Mouse (Mus musculus): ENCODE measurements around the gene Scn4b. TPM values are rescaled to one million over a fixed set of nuclear protein-coding genes. Genes with fewer than 3 reads are reported as not detected.

Scn4b gene
- polyA plus RNA-seq, 1 experiment from 2014 or later: not detected

- ChIA-PET CTCF (no interaction called here), POLR2A (no interaction called here)
- in situ Hi-C loops (cut with MboI; ENCODE audit: low pct_unique_long_range_greater_than_20kb): no loop called here
- no peak for DNase-seq (ENCODE audit: low read depth, low spot score)
- no peak for TF ChIP-seq CTCF (IDR thresholded peaks at IDR 0.05)
- ATAC-seq: no peak
- H3K27me3 ChIP-seq: peaks cover 76% of the 10 kb centered on the region
Observed at GRCm38 (mm10) chr9:45116819-45117218, 21.4 kb upstream of the Scn4b start.

- no peak for ATAC-seq
- in situ Hi-C loops (cut with MboI; ENCODE audit: low pct_unique_long_range_greater_than_20kb): no loop called here
- ChIA-PET POLR2A (no interaction called here), CTCF (no interaction called here)
- no peak for DNase-seq (ENCODE audit: low read depth, low spot score)
- no peak for TF ChIP-seq CTCF (IDR thresholded peaks at IDR 0.05)
- H3K27me3 ChIP-seq: peaks cover 75% of the 10 kb centered on the region
Observed at GRCm38 (mm10) chr9:45117741-45118431, 20.3 kb upstream of the Scn4b start, which contains the start of gene Scn2b. TSS of gene Scn2b (plus strand) at chr9:45117782.

DNA sequence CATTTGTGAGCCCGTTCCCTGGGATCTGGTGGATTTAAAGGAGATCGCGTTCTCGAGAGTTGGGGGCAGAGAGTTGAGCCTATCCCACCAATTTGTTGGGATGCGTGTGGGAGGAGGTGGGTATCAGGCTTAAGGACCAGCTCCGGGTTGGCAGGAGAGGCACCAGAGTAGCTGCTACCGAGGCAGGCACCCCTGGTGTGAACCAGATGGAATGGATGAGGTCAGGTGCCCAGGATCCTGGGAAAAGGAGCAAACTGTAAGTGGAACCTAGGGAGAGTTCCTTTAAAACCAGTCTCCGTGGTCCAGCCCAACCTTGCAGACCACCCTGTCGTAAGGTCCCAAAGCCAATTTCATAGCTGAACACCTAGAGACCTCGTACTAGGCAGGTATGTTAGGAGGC, 19.6 kb upstream of the Scn4b start:
- POLR2A ChIA-PET: no interaction called here
- TF ChIP-seq CTCF (IDR thresholded peaks at IDR 0.05): no peak
- no peak for ATAC-seq
- H3K27me3 ChIP-seq: peaks cover 70% of the 10 kb centered on the region
- no peak for DNase-seq (ENCODE audit: low read depth, low spot score)
- in situ Hi-C loops (cut with MboI; ENCODE audit: low pct_unique_long_range_greater_than_20kb): no loop called here
- CTCF ChIA-PET: no interaction called here

DNA sequence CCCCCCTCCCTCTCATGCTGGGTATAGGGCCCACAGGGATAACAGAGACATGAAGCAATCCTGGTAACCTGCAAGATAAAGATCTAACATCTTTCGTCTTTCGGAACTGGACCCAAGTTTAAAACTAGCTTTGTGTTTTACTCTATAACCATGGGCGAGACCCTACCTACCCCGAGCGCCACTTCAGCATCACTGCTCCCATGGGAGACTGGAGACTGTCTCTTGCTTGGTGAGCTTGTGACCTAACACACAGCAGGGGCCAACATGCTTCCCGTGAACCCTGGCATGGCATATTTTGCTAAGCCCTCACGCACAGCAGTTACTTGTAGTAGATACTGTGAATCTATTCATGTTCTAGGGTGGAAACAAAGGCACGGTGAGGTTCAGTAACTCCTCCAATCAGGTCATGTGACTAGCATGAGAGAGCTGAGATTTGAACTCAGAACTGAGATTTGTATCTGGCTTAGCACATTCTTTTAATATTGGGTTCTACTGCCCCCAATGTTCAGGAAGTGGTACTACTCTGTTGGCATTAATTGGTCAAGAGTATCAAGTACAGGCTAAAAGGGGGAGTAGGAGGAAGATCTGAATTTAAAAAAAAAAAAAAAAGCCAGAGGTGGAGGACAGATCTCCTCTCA, 18.8 kb upstream of the Scn4b start:
- in situ Hi-C loops (cut with MboI; ENCODE audit: low pct_unique_long_range_greater_than_20kb): no loop called here
- ATAC-seq (no peak), DNase-seq (ENCODE audit: low read depth, low spot score) (no peak)
- H3K27me3 ChIP-seq: peaks cover 67% of the 10 kb centered on the region
- ChIA-PET CTCF (no interaction called here), POLR2A (no interaction called here)
- no peak for TF ChIP-seq CTCF (IDR thresholded peaks at IDR 0.05)

- ChIA-PET CTCF (interaction anchor here (2.5 kb wide), 1 partner anchor 25 kb away, joined by 6 read pairs; no protein-coding TSS in a partner anchor), POLR2A (no interaction called here)
- peaks cover 62% of the 10 kb centered on the region for H3K27me3 ChIP-seq
- ATAC-seq (no peak), DNase-seq (ENCODE audit: low read depth, low spot score) (no peak)
- no peak for TF ChIP-seq CTCF (IDR thresholded peaks at IDR 0.05)
- in situ Hi-C loops (cut with MboI; ENCODE audit: low pct_unique_long_range_greater_than_20kb): no loop called here
Observed at GRCm38 (mm10) chr9:45119954-45120530, 18.2 kb upstream of the Scn4b start.

DNA sequence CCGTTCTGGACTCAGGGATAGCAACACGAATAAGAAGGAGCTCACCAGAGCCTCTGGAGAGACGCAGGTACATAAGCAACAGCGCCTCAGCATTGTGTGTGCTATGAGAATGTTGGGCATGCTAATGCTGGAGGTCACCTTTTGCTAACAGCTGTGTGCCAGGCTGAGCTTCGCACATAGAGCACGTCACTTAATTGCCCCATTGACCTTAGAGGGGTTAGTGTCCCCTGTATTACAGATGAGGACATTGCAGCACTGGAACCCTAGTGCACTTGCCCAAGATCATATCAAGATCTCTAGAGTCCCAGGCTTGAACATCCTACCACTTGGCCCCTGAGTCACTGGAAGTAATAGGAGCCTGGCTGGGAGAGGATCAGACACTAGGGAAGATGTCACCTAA, 17.6 kb upstream of the Scn4b start:
- ChIA-PET CTCF (interaction anchor here (1.1 to 2.5 kb wide), 2 partner anchors 25 to 47 kb away, joined by 3 to 6 read pairs; no protein-coding TSS in a partner anchor), POLR2A (no interaction called here)
- DNase-seq (ENCODE audit: low read depth, low spot score) (no peak), ATAC-seq (no peak)
- peaks cover 61% of the 10 kb centered on the region for H3K27me3 ChIP-seq
- TF ChIP-seq CTCF (IDR thresholded peaks at IDR 0.05): no peak
- in situ Hi-C loops (cut with MboI; ENCODE audit: low pct_unique_long_range_greater_than_20kb): no loop called here

DNA sequence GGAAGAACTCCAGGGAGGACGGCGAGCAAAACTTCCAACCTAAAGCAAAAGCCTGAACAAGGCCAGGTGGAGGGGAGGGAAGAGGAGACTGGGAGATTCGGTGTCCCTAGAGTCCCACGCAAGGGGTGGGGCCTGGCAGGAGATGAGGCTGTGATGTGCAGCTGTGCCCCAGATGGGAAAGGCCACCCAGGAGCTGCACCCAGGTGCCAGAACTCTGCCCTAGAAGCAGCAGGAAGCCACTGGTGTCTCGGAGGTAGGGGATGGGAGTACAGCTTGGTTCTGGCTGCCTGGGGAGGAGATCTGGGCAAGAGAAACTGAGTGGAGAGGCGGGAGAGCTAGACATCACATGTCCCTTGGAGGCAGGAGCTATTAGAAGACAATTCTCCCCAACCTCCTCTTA, 17.2 kb upstream of the Scn4b start:
- DNase-seq (ENCODE audit: low read depth, low spot score) (no peak), ATAC-seq (no peak)
- POLR2A ChIA-PET: no interaction called here
- H3K27me3 ChIP-seq: peaks cover 57% of the 10 kb centered on the region
- CTCF ChIA-PET: interaction anchor here (1.1 to 2.5 kb wide), 3 partner anchors 24 to 47 kb away, joined by 3 to 6 read pairs (median 3); no protein-coding TSS in a partner anchor
- in situ Hi-C loops (cut with MboI; ENCODE audit: low pct_unique_long_range_greater_than_20kb): no loop called here
- no peak for TF ChIP-seq CTCF (IDR thresholded peaks at IDR 0.05)

DNA sequence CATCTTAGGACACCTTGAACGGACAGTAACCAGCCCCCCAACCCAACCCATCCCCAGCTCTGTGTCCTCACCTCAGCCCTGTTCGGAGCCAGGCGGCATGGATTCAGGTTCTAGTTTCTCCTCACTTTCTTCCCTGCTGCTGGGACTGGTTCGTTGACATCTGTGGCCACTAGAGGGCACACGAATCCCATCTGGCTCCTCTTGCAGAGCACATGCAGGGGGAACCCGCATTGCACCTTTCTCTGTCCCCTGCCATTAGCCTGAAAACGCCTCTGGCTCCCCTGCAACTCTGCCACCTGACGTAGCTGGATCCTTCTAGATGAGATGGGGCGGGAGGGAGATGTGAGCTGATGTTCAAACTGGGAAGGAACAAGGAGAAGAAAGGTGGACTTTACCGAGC, 16.4 kb upstream of the Scn4b start:
- peak; percentile 47 for ATAC-seq
- no peak for DNase-seq (ENCODE audit: low read depth, low spot score)
- TF ChIP-seq CTCF (IDR thresholded peaks at IDR 0.05): peak; percentile 87
- ChIA-PET POLR2A (no interaction called here), CTCF (interaction anchor here (1.1 to 2.5 kb wide), 4 partner anchors 11 to 46 kb away, joined by 3 to 6 read pairs (median 4); no protein-coding TSS in a partner anchor)
- H3K27me3 ChIP-seq: peaks cover 54% of the 10 kb centered on the region
- in situ Hi-C loops (cut with MboI; ENCODE audit: low pct_unique_long_range_greater_than_20kb): no loop called here

GRCm38 (mm10) chr9:45122209-45122761, 15.9 kb upstream of the Scn4b start:
- ChIA-PET CTCF (interaction anchor here (1.6 to 2.5 kb wide), 3 partner anchors 11 to 29 kb away, joined by 3 to 6 read pairs (median 5); no protein-coding TSS in a partner anchor), POLR2A (no interaction called here)
- in situ Hi-C loops (cut with MboI; ENCODE audit: low pct_unique_long_range_greater_than_20kb): no loop called here
- no peak for ATAC-seq
- no peak for TF ChIP-seq CTCF (IDR thresholded peaks at IDR 0.05)
- peaks cover 50% of the 10 kb centered on the region for H3K27me3 ChIP-seq
- no peak for DNase-seq (ENCODE audit: low read depth, low spot score)

DNA sequence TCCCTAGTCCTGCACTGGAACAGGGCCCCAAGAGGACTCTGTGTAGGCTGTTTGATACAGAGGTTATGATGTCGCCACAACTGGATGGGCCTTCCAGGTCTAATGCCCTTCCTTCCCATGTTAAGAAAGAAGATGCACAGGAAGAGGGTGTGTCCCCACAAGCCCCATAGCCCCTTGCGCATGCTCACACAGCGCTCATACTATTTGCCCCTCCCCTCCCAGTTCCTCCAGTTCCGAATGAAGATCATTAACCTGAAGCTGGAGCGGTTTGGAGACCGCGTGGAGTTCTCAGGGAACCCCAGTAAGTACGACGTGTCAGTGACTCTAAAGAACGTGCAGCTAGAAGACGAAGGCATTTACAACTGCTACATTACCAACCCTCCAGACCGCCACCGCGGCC, 13.0 kb upstream of the Scn4b start:
- ChIA-PET CTCF (no interaction called here), POLR2A (no interaction called here)
- peaks cover 31% of the 10 kb centered on the region for H3K27me3 ChIP-seq
- DNase-seq (ENCODE audit: low read depth, low spot score) (no peak), ATAC-seq (no peak)
- no peak for TF ChIP-seq CTCF (IDR thresholded peaks at IDR 0.05)
- in situ Hi-C loops (cut with MboI; ENCODE audit: low pct_unique_long_range_greater_than_20kb): loop anchor here (25.0 kb wide), 2 partner anchors 288 to 463 kb away; partner anchors contain the start of gene Treh

DNA sequence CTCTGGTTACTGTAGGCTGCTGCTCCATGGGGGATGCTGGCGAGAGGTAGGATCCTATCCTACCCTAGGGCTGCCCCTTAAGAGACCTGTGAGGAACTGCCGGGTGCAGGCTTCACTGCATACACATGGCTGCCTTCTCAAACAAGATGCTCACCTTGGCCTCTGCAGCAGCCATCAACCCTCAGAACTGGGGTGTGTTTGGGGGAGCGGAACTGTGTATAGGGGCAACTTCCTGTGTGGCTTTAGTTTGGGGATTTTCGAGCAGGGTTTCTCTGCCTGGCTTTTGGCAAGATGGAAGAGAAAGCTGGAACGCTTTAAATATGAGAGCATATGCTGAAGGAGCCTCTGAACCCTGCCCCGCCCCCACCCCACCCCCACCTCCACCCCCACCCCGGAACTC, 11.3 kb upstream of the Scn4b start:
- in situ Hi-C loops (cut with MboI; ENCODE audit: low pct_unique_long_range_greater_than_20kb): loop anchor here (25.0 kb wide), 2 partner anchors 290 to 465 kb away; partner anchors contain the start of gene Treh
- peaks cover 32% of the 10 kb centered on the region for H3K27me3 ChIP-seq
- DNase-seq (ENCODE audit: low read depth, low spot score) (no peak), ATAC-seq (no peak)
- POLR2A ChIA-PET: no interaction called here
- CTCF ChIA-PET: no interaction called here
- no peak for TF ChIP-seq CTCF (IDR thresholded peaks at IDR 0.05)

Data from Patski (cell line).